Mouse (Mus musculus) brain, embryonic 14.5 days (tissue): ENCODE results near the gene Nap1l1.

Experiments used
- CTCF ChIP-seq: fragments of 200-500 bp; IDR thresholded peaks from 2 replicates; pipeline ENCODE4 v1.5.1; 2012; ENCODE audit warnings: inconsistent platforms, mild to moderate bottlenecking, moderate library complexity, borderline replicate concordance; ENCODE audit not compliant: insufficient read depth, insufficient read length; ENCODE audit errors: extremely low read depth
- POLR2A ChIP-seq: fragments of 200-500 bp; IDR thresholded peaks from 2 replicates; pipeline ENCODE4 v1.6.1; 2012; ENCODE audit warnings: mild to moderate bottlenecking, inconsistent platforms, borderline replicate concordance; ENCODE audit not compliant: poor library complexity, insufficient read depth, insufficient read length, severe bottlenecking; ENCODE audit errors: extremely low read depth

DNA sequence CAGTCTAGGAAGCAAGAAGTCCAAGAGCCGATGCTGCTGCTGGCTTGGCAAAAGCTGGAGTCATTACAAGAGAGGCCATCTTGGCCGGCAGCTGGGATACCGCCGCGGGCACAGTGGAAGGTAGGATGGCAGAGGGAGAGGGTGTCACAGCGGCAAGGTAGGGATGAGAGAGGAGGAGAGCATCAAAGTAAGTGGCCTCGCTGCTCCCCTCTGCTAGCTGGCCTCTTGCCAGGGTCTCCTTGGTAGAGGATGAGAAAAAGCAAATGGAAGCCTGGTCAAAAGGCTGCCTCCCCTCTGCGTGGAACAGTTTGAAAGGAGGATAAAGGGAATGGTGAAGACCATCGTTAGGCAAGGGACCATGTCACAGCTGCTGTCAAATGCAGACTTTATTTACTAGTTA lies 14.0 kb upstream of the Nap1l1 start:
- TF ChIP-seq CTCF (no peak), POLR2A (no peak)
